Mouse (Mus musculus) lung, adult 2 months (tissue): ENCODE results near the gene Nrbp1. TPM values are rescaled to one million over a fixed set of nuclear protein-coding genes. Genes with fewer than 3 reads are reported as not detected.
A peak's percentile ranks its signal among the peaks of the same experiment; 100 is the strongest.

ENCODE experiments used
- DNase-seq: peaks from one replicate; pipeline ENCODE4 v3.0.0; 2022
- H3K4me1 ChIP-seq: fragments of 200-500 bp; 2 replicates; pipeline ENCODE4 v1.6.1; 2011; ENCODE audit warnings: low read length; ENCODE audit not compliant: control insufficient read depth, insufficient read depth
- H3K4me3 ChIP-seq: fragments of 200-500 bp; replicated peaks from 2 replicates; pipeline ENCODE3; 2011; ENCODE audit warnings: low read depth, mild to moderate bottlenecking, control low read depth, low read length; ENCODE audit errors: extremely low read depth
- CTCF ChIP-seq: fragments of 200-500 bp; IDR thresholded peaks from 2 replicates; pipeline ENCODE4 v1.5.1; 2011; ENCODE audit warnings: mild to moderate bottlenecking, low read length, control low read depth; ENCODE audit not compliant: insufficient read depth
- POLR2A ChIP-seq: fragments of 200-500 bp; IDR thresholded peaks from 2 replicates; pipeline ENCODE4 v1.6.1; 2011; ENCODE audit warnings: low read depth, mild to moderate bottlenecking, control low read depth, low read length, borderline replicate concordance; ENCODE audit errors: extremely low read depth
- WGBS: fragments of 180-500 bp; shearing (Covaris S2); methylation state at CpG from one replicate; pipeline ENCODE4 v1.1.7; 2018; 5-methylcytosine and 5-hydroxymethylcytosine counted together
- polyA plus RNA-seq: library from polyadenylated mRNA; depleted of rRNA; stranded (reverse); fragments of >200 nt; gene quantifications from 2 replicates; pipeline ENCODE4 v1.2.3, GENCODE M21; 2012

Nrbp1 gene
- polyA plus RNA-seq, 1 experiment = 188 TPM

DNA sequence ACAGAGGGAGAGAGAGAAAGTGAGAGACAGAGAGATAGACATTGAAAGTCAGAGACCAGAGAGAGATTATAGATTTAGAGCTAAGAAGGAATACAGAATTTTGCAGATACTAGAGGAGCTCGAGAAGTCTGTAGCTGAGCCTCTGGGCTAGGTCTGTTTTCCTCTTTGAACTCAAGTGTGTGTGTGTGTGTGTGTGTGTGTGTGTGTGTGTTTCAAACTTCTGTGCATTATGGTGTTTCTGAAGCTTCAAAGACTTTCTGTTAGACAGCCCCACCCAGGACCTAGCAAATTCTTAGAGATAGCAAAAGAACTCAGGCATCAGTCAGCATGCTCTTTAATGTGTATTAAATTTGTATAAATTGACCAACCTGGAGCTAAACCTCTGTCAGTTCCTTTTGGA, 14.0 kb upstream of the Nrbp1 start:
- 70% methylated on average over 1 of the region's 1 CpGs for WGBS
- TF ChIP-seq CTCF (no peak), POLR2A (no peak)

DNA sequence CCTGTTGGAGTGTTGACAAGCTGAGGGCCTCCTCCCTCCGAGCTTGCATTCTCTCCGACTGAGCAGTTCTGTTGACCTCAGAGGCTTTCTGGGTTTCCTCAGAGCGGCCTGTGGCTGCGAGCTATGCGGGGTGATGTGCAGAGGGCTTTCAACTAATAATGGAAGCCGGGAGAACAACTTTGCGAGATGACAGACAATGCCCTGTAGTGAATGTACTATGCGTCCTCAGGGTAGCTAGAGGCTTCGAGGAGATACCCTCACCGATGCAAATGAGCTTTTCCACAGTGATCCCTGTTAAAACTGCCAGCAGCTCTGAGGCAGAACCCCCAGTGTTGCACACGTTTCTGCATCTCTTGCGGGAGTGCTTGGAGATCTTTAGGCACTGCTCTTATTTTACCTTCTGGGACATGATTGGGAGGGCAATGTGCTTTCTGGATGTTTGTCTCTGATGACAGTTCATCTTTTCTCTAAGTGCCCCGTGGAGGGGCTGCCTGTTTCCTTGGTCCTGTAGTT, 914 bp downstream of the Nrbp1 start:
- TF ChIP-seq CTCF (no peak), POLR2A (no peak)
- H3K4me1 ChIP-seq = peaks cover 4% of the 10 kb centered on the region
- no peak for DNase-seq
- 1% methylated on average over 13 of the region's 13 CpGs for WGBS
- peak overlapping the region; percentile 89 for H3K4me3 ChIP-seq

More for the DNA sequence above, 14.0 kb upstream of the Nrbp1 start:
- Histone ChIP-seq H3K4me3 (no peak overlapping the region), H3K4me1 (no peaks in the 10 kb centered on the region)
- DNase-seq = no peak

GRCm38 (mm10) chr5:31242191-31242590, 1.5 kb downstream of the Nrbp1 start:
- H3K4me3 ChIP-seq = peak overlapping the region; percentile 15
- WGBS = 15% methylated on average over 10 of the region's 10 CpGs
- H3K4me1 ChIP-seq = peaks cover 4% of the 10 kb centered on the region
- no peak for TF ChIP-seq POLR2A
- no peak for TF ChIP-seq CTCF
- no peak for DNase-seq

- Histone ChIP-seq H3K4me3 (no peak overlapping the region), H3K4me1 (peaks cover 8% of the 10 kb centered on the region)
- no peak for DNase-seq
- TF ChIP-seq CTCF (no peak), POLR2A (no peak)
- 56% methylated on average over 4 of the region's 4 CpGs for WGBS
Measured at GRCm38 (mm10) chr5:31250716-31251115, 10.1 kb downstream of the Nrbp1 start.

DNA sequence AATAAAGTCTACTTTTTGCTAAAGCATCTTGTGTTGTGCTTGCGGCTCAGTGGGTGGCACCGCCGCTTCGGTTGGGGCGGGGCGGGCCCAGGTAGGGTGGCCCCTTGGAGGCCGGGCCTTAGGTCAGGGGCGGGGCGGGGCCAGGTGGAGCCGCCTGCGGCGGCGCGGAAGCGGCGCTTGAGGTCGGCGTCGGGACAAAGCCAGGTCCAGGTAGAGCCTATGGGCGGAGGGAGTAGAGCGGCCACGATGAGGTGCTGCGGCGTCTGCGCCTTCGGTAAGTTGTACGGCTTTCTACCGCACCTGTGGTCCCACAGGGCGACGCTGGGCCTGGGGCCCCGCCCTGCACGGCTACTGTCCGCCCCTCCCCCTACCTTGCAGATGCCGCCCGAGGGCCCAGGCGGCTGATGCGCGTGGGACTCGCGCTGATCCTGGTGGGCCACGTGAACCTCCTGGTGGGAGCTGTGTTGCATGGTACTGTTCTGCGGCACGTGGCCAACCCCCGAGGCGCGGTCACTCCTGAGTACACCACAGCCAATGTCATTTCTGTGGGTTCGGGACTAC, 11.0 kb downstream of the Nrbp1 start, which contains the start of gene Krtcap3:
TSS of gene Krtcap3 (plus strand) at position 151 of the 561 bp plus-strand sequence.
- H3K4me1 ChIP-seq = peaks cover 8% of the 10 kb centered on the region
- H3K4me3 ChIP-seq = peak within 1 kb of the TSS; percentile 45
- peak; percentile 68 for DNase-seq
- peak; percentile 45; the same call in 1 of the 2 replicates for TF ChIP-seq POLR2A
- no peak for TF ChIP-seq CTCF
- 53% methylated on average over 47 of the region's 47 CpGs for WGBS

DNA sequence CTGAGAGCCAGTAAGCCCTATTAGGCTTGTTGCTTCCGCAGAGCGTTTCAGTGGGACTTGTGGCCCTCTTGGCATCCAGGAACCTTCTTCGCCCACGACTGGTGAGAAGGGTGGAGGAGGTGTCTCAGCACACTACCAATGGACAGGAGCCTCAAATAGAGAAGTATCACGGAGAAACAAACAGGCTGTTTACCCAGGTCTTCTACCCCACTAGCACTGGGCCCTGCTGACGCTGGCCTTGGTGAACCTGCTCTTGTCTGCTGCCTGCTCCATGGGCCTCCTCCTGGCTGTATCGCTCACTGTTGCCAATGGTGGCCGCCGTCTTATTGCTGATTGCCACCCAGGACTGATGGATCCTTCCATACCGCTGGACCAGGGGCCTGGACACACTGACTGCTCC, 11.5 kb downstream of the Nrbp1 start:
- no peak for TF ChIP-seq CTCF
- no peak for TF ChIP-seq POLR2A
- peaks cover 8% of the 10 kb centered on the region for H3K4me1 ChIP-seq
- peak overlapping the region; percentile 45 for H3K4me3 ChIP-seq
- DNase-seq = no peak
- 63% methylated on average over 10 of the region's 10 CpGs for WGBS

DNA sequence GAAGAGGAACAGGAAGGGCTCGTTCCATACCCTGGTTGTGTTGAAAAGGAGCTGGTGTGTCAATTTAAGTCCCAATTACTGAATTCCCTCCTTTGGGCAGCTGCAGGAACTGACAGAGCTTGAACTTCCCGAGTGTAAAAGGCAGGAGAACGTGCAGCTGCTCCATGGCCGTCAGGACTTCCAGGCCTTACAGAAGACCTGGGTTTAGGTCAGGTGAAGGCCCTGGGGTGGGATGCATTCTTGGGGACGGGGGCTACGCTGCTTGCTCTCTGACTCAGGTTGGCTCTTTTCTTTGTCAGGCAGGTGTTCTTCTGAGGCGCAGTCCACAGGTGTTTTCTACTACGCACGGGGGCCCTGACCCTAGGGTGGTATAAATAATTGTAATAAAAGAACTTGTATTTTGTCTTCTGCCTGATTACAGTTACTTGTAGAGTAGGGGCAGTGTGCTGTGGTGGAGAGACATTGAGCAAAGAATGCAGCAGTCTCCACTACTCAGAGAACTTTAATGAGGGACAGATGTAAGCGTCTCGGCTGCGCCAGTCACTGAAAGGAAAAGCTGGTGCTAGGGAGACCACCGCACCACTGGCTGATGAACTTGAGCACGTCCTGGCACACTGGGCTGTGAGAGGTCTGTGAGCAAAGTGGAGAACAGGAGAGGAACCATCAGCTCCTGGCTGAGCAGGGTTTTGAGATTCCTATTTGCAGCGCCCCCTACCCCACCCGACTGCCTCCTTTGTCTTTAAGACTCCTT, 12.3 kb downstream of the Nrbp1 start:
- H3K4me3 ChIP-seq = no peak overlapping the region
- no peak for TF ChIP-seq POLR2A
- TF ChIP-seq CTCF = no peak
- 78% methylated on average over 16 of the region's 16 CpGs for WGBS

DNA sequence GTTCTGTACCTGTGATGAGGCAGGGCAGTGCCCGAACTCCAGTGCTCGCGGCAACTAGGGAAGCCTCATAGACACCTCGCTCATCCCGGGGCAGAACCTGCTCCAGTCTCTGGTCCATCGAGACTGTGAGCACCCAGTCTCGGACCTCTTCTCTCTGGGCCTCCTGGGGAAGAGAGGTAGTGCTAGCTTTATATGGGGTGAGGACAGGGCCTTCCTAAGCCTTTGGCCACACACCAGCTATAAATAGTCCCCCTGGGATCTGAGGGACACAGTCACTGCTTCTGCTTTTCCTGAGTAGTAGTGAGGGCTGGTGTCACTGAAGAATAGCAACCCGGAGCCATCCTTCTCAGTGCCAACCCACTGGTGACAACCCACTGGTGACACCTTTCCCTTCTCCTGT, 13.1 kb downstream of the Nrbp1 start:
- H3K4me1 ChIP-seq = peaks cover 8% of the 10 kb centered on the region
- DNase-seq = peak; percentile 8
- TF ChIP-seq POLR2A = no peak
- TF ChIP-seq CTCF = no peak
- 86% methylated on average over 8 of the region's 8 CpGs for WGBS
- no peak overlapping the region for H3K4me3 ChIP-seq

More for the DNA sequence above, 12.3 kb downstream of the Nrbp1 start:
- H3K4me1 ChIP-seq = peaks cover 8% of the 10 kb centered on the region
- no peak for DNase-seq

- peak; percentile 65 for DNase-seq
- WGBS = 26% methylated on average over 7 of the region's 7 CpGs
- Histone ChIP-seq H3K4me3 (no peak overlapping the region), H3K4me1 (peaks cover 8% of the 10 kb centered on the region)
- TF ChIP-seq POLR2A (no peak), CTCF (no peak)
Measured at GRCm38 (mm10) chr5:31254452-31254851, 13.8 kb downstream of the Nrbp1 start.
